Mouse (Mus musculus) cerebellum, adult 8-10 months (tissue): ENCODE results near the gene Chl1.

ENCODE experiments used
- DNase-seq: peaks from one replicate; pipeline ENCODE4 v3.0.0; 2022

The Chl1 gene

GRCm38 (mm10) chr6:103673111-103673510 lies 162.7 kb downstream of the Chl1 start:
- DNase-seq = peak; percentile 85

GRCm38 (mm10) chr6:103674332-103674731 lies 163.9 kb downstream of the Chl1 start:
- peak; percentile 91 for DNase-seq

- no peak for DNase-seq
These were observed 164.8 kb downstream of the Chl1 start for GRCm38 (mm10) chr6:103675145-103675544.

GRCm38 (mm10) chr6:103676664-103677063 lies 166.3 kb downstream of the Chl1 start:
- no peak for DNase-seq

- no peak for DNase-seq
These were observed 166.7 kb downstream of the Chl1 start for GRCm38 (mm10) chr6:103677072-103677471.

- peak; percentile 80 for DNase-seq
These were observed 172.6 kb downstream of the Chl1 start for GRCm38 (mm10) chr6:103682854-103683574.

- no peak for DNase-seq
These were observed 182.1 kb downstream of the Chl1 start for GRCm38 (mm10) chr6:103692511-103692910.

GRCm38 (mm10) chr6:103697349-103698028 lies 187.1 kb downstream of the Chl1 start:
- no peak for DNase-seq

- DNase-seq = no peak
These were observed 189.1 kb downstream of the Chl1 start for GRCm38 (mm10) chr6:103699482-103699881.

GRCm38 (mm10) chr6:103699895-103700294 lies 189.5 kb downstream of the Chl1 start:
- DNase-seq = no peak

GRCm38 (mm10) chr6:103700336-103700735 lies 189.9 kb downstream of the Chl1 start:
- DNase-seq = no peak

- no peak for DNase-seq
These were observed 196.0 kb downstream of the Chl1 start for GRCm38 (mm10) chr6:103706366-103706765.

- DNase-seq = no peak
These were observed 228.9 kb downstream of the Chl1 start for GRCm38 (mm10) chr6:103739291-103739690.

- no peak for DNase-seq
These were observed 232.4 kb downstream of the Chl1 start for GRCm38 (mm10) chr6:103742784-103743183.

- no peak for DNase-seq
These were observed 235.7 kb downstream of the Chl1 start for GRCm38 (mm10) chr6:103746103-103746502.

- DNase-seq = no peak
These were observed 238.9 kb downstream of the Chl1 start for GRCm38 (mm10) chr6:103749122-103749773.

- no peak for DNase-seq
These were observed 243.5 kb downstream of the Chl1 start for GRCm38 (mm10) chr6:103753891-103754290.

GRCm38 (mm10) chr6:103766830-103767229 lies 256.4 kb downstream of the Chl1 start:
- no peak for DNase-seq

- no peak for DNase-seq
These were observed 270.7 kb downstream of the Chl1 start for GRCm38 (mm10) chr6:103781058-103781457.

GRCm38 (mm10) chr6:103791077-103791632 lies 280.8 kb downstream of the Chl1 start:
- DNase-seq = no peak

- DNase-seq = no peak
These were observed 284.9 kb downstream of the Chl1 start for GRCm38 (mm10) chr6:103795241-103795640.
